Mouse (Mus musculus): ENCODE data around the gene Por.

Por gene

GRCm38 (mm10) chr5:135729351-135729750 is 59.5 kb downstream of the Por start:
- no peak for DNase-seq

- DNase-seq = no peak
Measured at GRCm38 (mm10) chr5:135730278-135730677, 60.4 kb downstream of the Por start.

- no peak for DNase-seq
Measured at GRCm38 (mm10) chr5:135730916-135731315, 61.1 kb downstream of the Por start.

GRCm38 (mm10) chr5:135731322-135731721 is 61.5 kb downstream of the Por start:
- no peak for DNase-seq

- no peak for DNase-seq
Measured at GRCm38 (mm10) chr5:135733071-135733470, 63.2 kb downstream of the Por start.

GRCm38 (mm10) chr5:135734057-135734680 is 64.3 kb downstream of the Por start:
- DNase-seq = no peak

- DNase-seq = no peak
Measured at GRCm38 (mm10) chr5:135735741-135736140, 65.9 kb downstream of the Por start.

GRCm38 (mm10) chr5:135736544-135736943 is 66.7 kb downstream of the Por start:
- DNase-seq = no peak

GRCm38 (mm10) chr5:135737154-135737553 is 67.3 kb downstream of the Por start:
- DNase-seq = no peak

- no peak for DNase-seq
Measured at GRCm38 (mm10) chr5:135738266-135738665, 68.4 kb downstream of the Por start.

- no peak for DNase-seq
Measured at GRCm38 (mm10) chr5:135742156-135742555, 72.3 kb downstream of the Por start.

GRCm38 (mm10) chr5:135742941-135743740 is 73.3 kb downstream of the Por start:
- DNase-seq = peak; percentile 63

GRCm38 (mm10) chr5:135743741-135744609 is 74.1 kb downstream of the Por start, which contains the start of gene Tmem120a:
Gene Tmem120a (minus strand): TSS chr5:135744448.
- peak; percentile 99 for DNase-seq

GRCm38 (mm10) chr5:135744742-135745141 is 74.9 kb downstream of the Por start:
- DNase-seq = no peak

GRCm38 (mm10) chr5:135751041-135751440 is 81.2 kb downstream of the Por start:
- DNase-seq = no peak

GRCm38 (mm10) chr5:135751595-135751994 is 81.8 kb downstream of the Por start:
- DNase-seq = no peak

- peak; percentile 28 for DNase-seq
Measured at GRCm38 (mm10) chr5:135761881-135762280, 92.0 kb downstream of the Por start.

- DNase-seq = peak; percentile 86
Measured at GRCm38 (mm10) chr5:135763526-135763925, 93.7 kb downstream of the Por start.

GRCm38 (mm10) chr5:135764971-135765370 is 95.1 kb downstream of the Por start:
- DNase-seq = no peak

- peak; percentile 56 for DNase-seq
Measured at GRCm38 (mm10) chr5:135772519-135772918, 102.7 kb downstream of the Por start.

- DNase-seq = no peak
Measured at GRCm38 (mm10) chr5:135776546-135776945, 106.7 kb downstream of the Por start.

GRCm38 (mm10) chr5:135777796-135778470 is 108.1 kb downstream of the Por start, which contains the start of gene Styxl1:
Gene Styxl1 (minus strand): TSS chr5:135778385.
- peak; percentile 35 for DNase-seq

Measured in lung, postnatal 36 days (tissue).